Mouse (Mus musculus) midbrain, embryonic 11.5 days (tissue): ENCODE results near the gene Lsamp. TPM values are rescaled to one million over a fixed set of nuclear protein-coding genes. Genes with fewer than 3 reads are reported as not detected.
A peak's percentile ranks its signal among the peaks of the same experiment; 100 is the strongest.

Source experiments
- ATAC-seq: fragments of 200-750 bp; cut with Nextera tagmentation; 2 replicates; pipeline ENCODE4 v1.8.0; 2017; ENCODE audit warnings: moderate TSS enrichment, moderate library complexity; ENCODE audit not compliant: low FRiP score
- DNase-seq: peaks from one replicate; pipeline ENCODE4 v3.0.0; 2015; ENCODE audit warnings: low spot score; ENCODE audit errors: missing footprints
- H3K27ac ChIP-seq: fragments of 300-500 bp; sonication (generic); 2 replicates; pipeline ENCODE4 v1.5.1; 2014; ENCODE audit warnings: low read depth, low read length
- H3K27me3 ChIP-seq: fragments of 300-500 bp; sonication (generic); 2 replicates; pipeline ENCODE4 v1.6.1; 2014; ENCODE audit warnings: mild to moderate bottlenecking, low read length, moderate library complexity, mixed read lengths; ENCODE audit not compliant: control insufficient read depth, insufficient read depth
- H3K36me3 ChIP-seq: fragments of 300-500 bp; sonication (generic); 2 replicates; pipeline ENCODE4 v1.6.1; 2014; ENCODE audit warnings: mild to moderate bottlenecking, low read length, moderate library complexity, mixed read lengths; ENCODE audit not compliant: control insufficient read depth, insufficient read depth
- H3K4me1 ChIP-seq: fragments of 300-500 bp; sonication (generic); 2 replicates; pipeline ENCODE4 v1.6.1; 2014; ENCODE audit warnings: low read length; ENCODE audit not compliant: control insufficient read depth, insufficient read depth
- H3K4me2 ChIP-seq: fragments of 300-500 bp; sonication (generic); 2 replicates; pipeline ENCODE4 v1.6.1; 2014; ENCODE audit warnings: mild to moderate bottlenecking, moderate library complexity
- H3K4me3 ChIP-seq: fragments of 300-500 bp; sonication (generic); 2 replicates; pipeline ENCODE4 v1.5.1; 2014; ENCODE audit warnings: low read depth, low read length
- H3K9ac ChIP-seq: fragments of 300-500 bp; sonication (generic); 2 replicates; pipeline ENCODE4 v1.6.1; 2014; ENCODE audit warnings: low read length
- H3K9me3 ChIP-seq: fragments of 300-500 bp; sonication (generic); 2 replicates; pipeline ENCODE4 v1.6.1; 2016; ENCODE audit warnings: low read length; ENCODE audit not compliant: control insufficient read depth
- WGBS: fragments of 180-500 bp; shearing (Covaris S2); extraction: QIAGEN DNeasy Blood & Tissue Kit; methylation state at CpG from one replicate; pipeline ENCODE4 v1.1.7; 2014; 5-methylcytosine and 5-hydroxymethylcytosine counted together
- polyA plus RNA-seq: library from polyadenylated mRNA; unstranded; fragments of >200 nt; fragmentation: Nextera tagmentation; extraction: Ambion mirVana; gene quantifications from 2 replicates; pipeline ENCODE4 v1.2.1, GENCODE M21; 2014

The Lsamp gene
- 13.0 and 15.6 TPM in 2 replicates for polyA plus RNA-seq

GRCm38 (mm10) chr16:39984205-39984634, at the start of gene Lsamp:
Gene Lsamp, plus strand, starts transcription at chr16:39984361.
- H3K36me3 ChIP-seq = no peaks in the 10 kb centered on the region
- ATAC-seq (peak; percentile 95), DNase-seq (peak; percentile 99)
- WGBS = under 1% methylated on average over 24 of the region's 24 CpGs
- peak within 1 kb of the TSS; percentile 89 for H3K4me2 ChIP-seq
- no peaks in the 10 kb centered on the region for H3K4me1 ChIP-seq
- no peaks in the 10 kb centered on the region for H3K9me3 ChIP-seq
- no peaks in the 10 kb centered on the region for H3K27me3 ChIP-seq
- peak within 1 kb of the TSS; percentile 69 for H3K9ac ChIP-seq
- H3K27ac ChIP-seq = no peak within 1 kb of the TSS
- peak within 1 kb of the TSS; percentile 58 for H3K4me3 ChIP-seq

- no peak for ATAC-seq
- Histone ChIP-seq H3K9me3 (no peaks in the 10 kb centered on the region), H3K4me3 (no peak overlapping the region), H3K4me1 (no peaks in the 10 kb centered on the region), H3K4me2 (no peak overlapping the region), H3K27me3 (no peaks in the 10 kb centered on the region), H3K36me3 (no peaks in the 10 kb centered on the region), H3K27ac (no peak overlapping the region), H3K9ac (no peak overlapping the region)
- whole genome bisulfite sequencing = 94% methylated on average over 2 of the region's 2 CpGs
- DNase-seq = no peak
These were observed 26.5 kb upstream of the Lsamp start for GRCm38 (mm10) chr16:39957686-39958085.

- no peak overlapping the region for H3K4me2 ChIP-seq
- DNase-seq = no peak
- WGBS = 93% methylated on average over 1 of the region's 1 CpGs
- no peaks in the 10 kb centered on the region for H3K27me3 ChIP-seq
- H3K27ac ChIP-seq = no peak overlapping the region
- H3K9ac ChIP-seq = no peak overlapping the region
- H3K9me3 ChIP-seq = no peaks in the 10 kb centered on the region
- no peak for ATAC-seq
- no peaks in the 10 kb centered on the region for H3K36me3 ChIP-seq
- H3K4me3 ChIP-seq = no peak overlapping the region
- no peaks in the 10 kb centered on the region for H3K4me1 ChIP-seq
These were observed 11.4 kb upstream of the Lsamp start for GRCm38 (mm10) chr16:39972712-39973111.

- Histone ChIP-seq H3K27me3 (no peaks in the 10 kb centered on the region), H3K4me3 (peak overlapping the region; percentile 58), H3K4me1 (no peaks in the 10 kb centered on the region), H3K4me2 (peak overlapping the region; percentile 89), H3K9ac (peak overlapping the region; percentile 69), H3K36me3 (no peaks in the 10 kb centered on the region), H3K27ac (no peak overlapping the region), H3K9me3 (no peaks in the 10 kb centered on the region)
- DNase-seq = peak; percentile 97
- WGBS = 2% methylated on average over 28 of the region's 29 CpGs
- peak; percentile 82 for ATAC-seq
These were observed 602 bp downstream of the Lsamp start for GRCm38 (mm10) chr16:39984635-39985291.

GRCm38 (mm10) chr16:39988466-39988865, 4.3 kb downstream of the Lsamp start:
- no peaks in the 10 kb centered on the region for H3K9me3 ChIP-seq
- no peak overlapping the region for H3K27ac ChIP-seq
- no peak overlapping the region for H3K4me2 ChIP-seq
- DNase-seq = no peak
- no peaks in the 10 kb centered on the region for H3K4me1 ChIP-seq
- no peaks in the 10 kb centered on the region for H3K27me3 ChIP-seq
- no peak overlapping the region for H3K9ac ChIP-seq
- H3K36me3 ChIP-seq = no peaks in the 10 kb centered on the region
- H3K4me3 ChIP-seq = no peak overlapping the region
- no peak for ATAC-seq
- 59% methylated on average over 2 of the region's 2 CpGs for WGBS

- no peak overlapping the region for H3K9ac ChIP-seq
- no peak overlapping the region for H3K4me3 ChIP-seq
- H3K36me3 ChIP-seq = no peaks in the 10 kb centered on the region
- H3K9me3 ChIP-seq = no peaks in the 10 kb centered on the region
- no peaks in the 10 kb centered on the region for H3K4me1 ChIP-seq
- DNase-seq (no peak), ATAC-seq (no peak)
- no peak overlapping the region for H3K4me2 ChIP-seq
- H3K27ac ChIP-seq = no peak overlapping the region
- H3K27me3 ChIP-seq = no peaks in the 10 kb centered on the region
- 89% methylated on average over 5 of the region's 5 CpGs for WGBS
These were observed 10.7 kb downstream of the Lsamp start for GRCm38 (mm10) chr16:39994821-39995220.

GRCm38 (mm10) chr16:40008800-40009199, 24.6 kb downstream of the Lsamp start:
- H3K27ac ChIP-seq = no peak overlapping the region
- WGBS = 51% methylated on average over 2 of the region's 2 CpGs
- H3K4me1 ChIP-seq = no peaks in the 10 kb centered on the region
- H3K4me2 ChIP-seq = no peak overlapping the region
- no peak overlapping the region for H3K4me3 ChIP-seq
- no peaks in the 10 kb centered on the region for H3K9me3 ChIP-seq
- H3K36me3 ChIP-seq = no peaks in the 10 kb centered on the region
- no peaks in the 10 kb centered on the region for H3K27me3 ChIP-seq
- no peak for ATAC-seq
- DNase-seq = no peak
- H3K9ac ChIP-seq = no peak overlapping the region

- H3K27ac ChIP-seq = no peak overlapping the region
- H3K36me3 ChIP-seq = no peaks in the 10 kb centered on the region
- H3K4me1 ChIP-seq = no peaks in the 10 kb centered on the region
- H3K9ac ChIP-seq = no peak overlapping the region
- no peak overlapping the region for H3K4me3 ChIP-seq
- H3K27me3 ChIP-seq = no peaks in the 10 kb centered on the region
- no peaks in the 10 kb centered on the region for H3K9me3 ChIP-seq
- DNase-seq (no peak), ATAC-seq (no peak)
- no peak overlapping the region for H3K4me2 ChIP-seq
- 70% methylated on average over 1 of the region's 1 CpGs for WGBS
These were observed 26.9 kb downstream of the Lsamp start for GRCm38 (mm10) chr16:40011106-40011505.

- Histone ChIP-seq H3K4me3 (no peak overlapping the region), H3K27me3 (no peaks in the 10 kb centered on the region), H3K36me3 (no peaks in the 10 kb centered on the region), H3K4me1 (no peaks in the 10 kb centered on the region), H3K4me2 (no peak overlapping the region), H3K9ac (no peak overlapping the region), H3K27ac (no peak overlapping the region), H3K9me3 (no peaks in the 10 kb centered on the region)
- DNase-seq = no peak
- no peak for ATAC-seq
- 89% methylated on average over 3 of the region's 3 CpGs for WGBS
These were observed 38.5 kb downstream of the Lsamp start for GRCm38 (mm10) chr16:40022611-40023010.
